Mouse (Mus musculus) liver, adult 2 months (tissue): ENCODE measurements around the gene Ddn. TPM values are rescaled to one million over a fixed set of nuclear protein-coding genes. Genes with fewer than 3 reads are reported as not detected.

Source experiments
- DNase-seq: peaks from one replicate; pipeline ENCODE4 v3.0.0-alpha.2; 2011; ENCODE audit warnings: low read depth, low spot score; ENCODE audit errors: extremely low read depth
- H3K27ac ChIP-seq: fragments of 200-500 bp; replicated peaks from 2 replicates; pipeline ENCODE4 v1.5.1; 2012; ENCODE audit warnings: low read depth, mild to moderate bottlenecking, control low read depth, inconsistent platforms, low read length; ENCODE audit not compliant: insufficient read depth
- H3K27me3 ChIP-seq: fragments of 200-500 bp; 2 replicates; pipeline ENCODE4 v1.6.1; 2012; ENCODE audit warnings: mild to moderate bottlenecking, moderate library complexity, low read length, inconsistent platforms; ENCODE audit not compliant: control insufficient read depth, insufficient read depth
- H3K36me3 ChIP-seq: fragments of 200-500 bp; 2 replicates; pipeline ENCODE4 v1.6.1; 2012; ENCODE audit warnings: low read length, inconsistent platforms; ENCODE audit not compliant: control insufficient read depth, insufficient read depth
- H3K4me1 ChIP-seq: fragments of 200-500 bp; 2 replicates; pipeline ENCODE4 v1.6.1; 2011; ENCODE audit warnings: low read length; ENCODE audit not compliant: control insufficient read depth, insufficient read depth
- H3K4me3 ChIP-seq: fragments of 200-500 bp; 2 replicates; pipeline ENCODE4 v1.5.1; 2011; ENCODE audit warnings: low read depth, mild to moderate bottlenecking, control low read depth, low read length, moderate library complexity; ENCODE audit not compliant: insufficient read depth
- H3K79me2 ChIP-seq: fragments of 200-500 bp; 2 replicates; pipeline ENCODE4 v1.6.1; 2012; ENCODE audit warnings: inconsistent platforms, mild to moderate bottlenecking, low read length, moderate library complexity; ENCODE audit not compliant: control insufficient read depth, insufficient read depth
- H3K9ac ChIP-seq: fragments of 200-500 bp; 2 replicates; pipeline ENCODE4 v1.6.1; 2012; ENCODE audit warnings: low read depth, mild to moderate bottlenecking, control low read depth, inconsistent platforms, low read length
- CTCF ChIP-seq: fragments of 200-500 bp; IDR thresholded peaks from 2 replicates; pipeline ENCODE4 v1.5.1; 2011; ENCODE audit warnings: low read depth, low read length, control low read depth
- POLR2A ChIP-seq: fragments of 200-500 bp; IDR thresholded peaks from 2 replicates; pipeline ENCODE4 v1.6.1; 2011; ENCODE audit warnings: low read length, control low read depth; ENCODE audit not compliant: insufficient read depth; ENCODE audit errors: extremely low read depth
- WGBS: fragments of 180-500 bp; shearing (Covaris S2); methylation state at CpG from one replicate; pipeline ENCODE4 v1.1.7; 2018; 5-methylcytosine and 5-hydroxymethylcytosine counted together
- polyA plus RNA-seq: library from polyadenylated mRNA; depleted of rRNA; stranded (reverse); fragments of >200 nt; gene quantifications from 2 replicates; pipeline ENCODE4 v1.2.3, GENCODE M21; 2012
- total RNA-seq: library from RNA; depleted of rRNA; stranded (reverse); fragments of >200 nt; gene quantifications from 2 replicates; pipeline ENCODE4 v1.2.3, GENCODE M21; 2014

Gene Ddn
- total and polyA plus RNA-seq, 2 experiments: not detected

- Histone ChIP-seq H3K9ac (no peak overlapping the region), H3K79me2 (0 out of 2 replicates have a peak, but pooled peaks cover 3% of the 10 kb centered on the region), H3K27ac (no peak overlapping the region), H3K4me1 (no peaks in the 10 kb centered on the region), H3K36me3 (peaks cover 40% of the 10 kb centered on the region), H3K27me3 (no peaks in the 10 kb centered on the region), H3K4me3 (no peak overlapping the region)
- TF ChIP-seq CTCF (no peak), POLR2A (no peak)
- no peak for DNase-seq
- 94% methylated on average over 11 of the region's 11 CpGs for WGBS
Observed at GRCm38 (mm10) chr15:98843595-98844223, 34.4 kb upstream of the Ddn start.

- 94% methylated on average over 30 of the region's 30 CpGs for WGBS
- no peak for DNase-seq
Observed at GRCm38 (mm10) chr15:98839671-98840585, 30.6 kb upstream of the Ddn start.

GRCm38 (mm10) chr15:98839161-98839560 lies 29.9 kb upstream of the Ddn start:
- Histone ChIP-seq H3K36me3 (peaks cover 49% of the 10 kb centered on the region), H3K9ac (no peak overlapping the region), H3K4me3 (no peak overlapping the region), H3K27me3 (no peaks in the 10 kb centered on the region), H3K27ac (no peak overlapping the region), H3K4me1 (no peaks in the 10 kb centered on the region), H3K79me2 (no peaks in the 10 kb centered on the region)
- WGBS: 97% methylated on average over 14 of the region's 14 CpGs
- TF ChIP-seq POLR2A: no peak
- TF ChIP-seq CTCF: no peak
- no peak for DNase-seq

More at GRCm38 (mm10) chr15:98839671-98840585, 30.6 kb upstream of the Ddn start:
- Histone ChIP-seq H3K36me3 (peaks cover 46% of the 10 kb centered on the region), H3K27me3 (no peaks in the 10 kb centered on the region), H3K79me2 (no peaks in the 10 kb centered on the region), H3K9ac (no peak overlapping the region), H3K4me3 (no peak overlapping the region), H3K4me1 (no peaks in the 10 kb centered on the region), H3K27ac (no peak overlapping the region)
- TF ChIP-seq POLR2A (no peak), CTCF (no peak)

GRCm38 (mm10) chr15:98837743-98838103 lies 28.4 kb upstream of the Ddn start:
- peaks cover 45% of the 10 kb centered on the region for H3K36me3 ChIP-seq
- no peak overlapping the region for H3K27ac ChIP-seq
- no peak for DNase-seq
- H3K79me2 ChIP-seq: no peaks in the 10 kb centered on the region
- 75% methylated on average over 4 of the region's 4 CpGs for WGBS
- H3K9ac ChIP-seq: no peak overlapping the region
- no peaks in the 10 kb centered on the region for H3K4me1 ChIP-seq
- H3K27me3 ChIP-seq: no peaks in the 10 kb centered on the region
- no peak overlapping the region for H3K4me3 ChIP-seq
- TF ChIP-seq CTCF (no peak), POLR2A (no peak)

GRCm38 (mm10) chr15:98837006-98837742 lies 27.9 kb upstream of the Ddn start:
- H3K27ac ChIP-seq: no peak overlapping the region
- no peak overlapping the region for H3K9ac ChIP-seq
- H3K36me3 ChIP-seq: peaks cover 43% of the 10 kb centered on the region
- TF ChIP-seq POLR2A: no peak
- no peak for TF ChIP-seq CTCF
- DNase-seq: no peak
- no peaks in the 10 kb centered on the region for H3K4me1 ChIP-seq
- H3K27me3 ChIP-seq: no peaks in the 10 kb centered on the region
- H3K79me2 ChIP-seq: no peaks in the 10 kb centered on the region
- H3K4me3 ChIP-seq: no peak overlapping the region
- 94% methylated on average over 21 of the region's 21 CpGs for WGBS
